Mouse (Mus musculus) cerebellum, adult 9-10 months (tissue): ENCODE measurements around the gene Nlrc5.
"Not testable (repeated sequence)": the region's sequence is repeated elsewhere in the genome, so short reads cannot be mapped to it uniquely, and the experiment has no call there.

Experiments used
- DNase-seq: peaks from one replicate; pipeline ENCODE4 v3.0.0; 2022

The Nlrc5 gene

GRCm38 (mm10) chr8:94433981-94434466 is at the start of gene Nlrc5:
Gene Nlrc5 (plus strand): TSS chr8:94434356.
- DNase-seq, result peak; percentile 4

- DNase-seq, result no peak
These were observed 48.5 kb upstream of the Nlrc5 start for GRCm38 (mm10) chr8:94385506-94386213.

GRCm38 (mm10) chr8:94386214-94387026 is 47.7 kb upstream of the Nlrc5 start, which contains the start of gene Herpud1:
Gene Herpud1 (plus strand): TSS chr8:94386438.
- DNase-seq, result peak; percentile 98

GRCm38 (mm10) chr8:94387027-94387684 is 47.0 kb upstream of the Nlrc5 start:
- peak; percentile 85 for DNase-seq

DNA sequence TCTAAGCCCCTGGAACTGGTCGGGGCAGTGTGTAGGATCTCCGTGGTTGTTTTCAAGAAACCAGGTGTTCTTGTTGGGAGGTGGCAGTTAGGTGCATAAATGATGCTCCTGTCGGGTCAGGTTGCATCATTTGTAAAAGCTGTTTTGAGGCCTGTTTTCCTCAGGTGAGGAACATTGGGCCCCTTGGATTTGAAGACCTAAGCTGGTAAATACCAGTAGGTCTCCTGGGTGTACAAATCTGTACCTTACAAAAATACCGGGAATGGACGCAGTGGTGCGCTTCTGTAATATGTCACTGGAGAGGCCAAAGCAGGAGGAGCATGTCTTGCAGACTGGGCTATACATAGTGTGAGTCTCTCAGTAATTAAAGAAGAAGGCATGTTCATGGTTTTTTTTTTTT is 46.4 kb upstream of the Nlrc5 start:
- no peak for DNase-seq

- no peak for DNase-seq
These were observed 44.6 kb upstream of the Nlrc5 start for GRCm38 (mm10) chr8:94389531-94389930.

- DNase-seq, result no peak
These were observed 43.7 kb upstream of the Nlrc5 start for GRCm38 (mm10) chr8:94390429-94390828.

GRCm38 (mm10) chr8:94390910-94391309 is 43.2 kb upstream of the Nlrc5 start:
- no peak for DNase-seq

- peak; percentile 42 for DNase-seq
These were observed 42.0 kb upstream of the Nlrc5 start for GRCm38 (mm10) chr8:94392147-94392546.

GRCm38 (mm10) chr8:94392648-94393047 is 41.5 kb upstream of the Nlrc5 start:
- DNase-seq, result no peak

GRCm38 (mm10) chr8:94395851-94396540 is 38.2 kb upstream of the Nlrc5 start:
- no peak for DNase-seq

DNA sequence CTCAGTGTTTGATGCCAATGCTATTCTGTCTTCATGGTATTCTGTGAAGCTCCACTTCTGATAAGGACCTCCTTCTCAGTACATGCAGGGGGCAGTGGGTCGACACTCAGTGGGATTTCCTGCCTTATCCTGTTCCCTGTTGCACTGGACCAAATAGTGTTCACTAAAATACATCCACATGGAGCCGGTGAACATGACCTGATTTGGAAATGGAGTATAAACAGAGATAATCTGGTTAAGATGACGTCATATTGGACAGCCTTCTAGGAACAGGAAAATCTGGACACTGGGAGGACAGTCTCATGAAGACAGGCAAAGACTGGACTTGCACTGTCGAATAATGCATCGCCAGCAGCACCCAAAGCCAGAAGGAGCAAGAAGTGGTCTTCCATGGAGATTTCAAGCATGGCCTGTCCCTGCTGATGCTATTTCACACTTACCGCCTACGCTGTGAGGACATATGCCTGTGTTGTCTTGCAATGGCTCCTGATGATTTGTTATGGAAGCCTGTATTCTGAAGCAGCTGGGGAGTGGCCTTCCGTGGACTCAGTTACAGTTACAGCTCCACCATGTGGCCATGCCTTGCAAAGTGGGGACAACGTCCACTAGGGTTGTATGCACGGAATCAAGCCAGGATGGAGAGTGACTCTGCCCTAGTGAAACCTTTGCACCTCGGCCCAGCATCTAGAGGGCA is 37.0 kb upstream of the Nlrc5 start:
- peak; percentile 43 for DNase-seq

GRCm38 (mm10) chr8:94398587-94398986 is 35.6 kb upstream of the Nlrc5 start:
- DNase-seq, result no peak

- no peak for DNase-seq
These were observed 34.7 kb upstream of the Nlrc5 start for GRCm38 (mm10) chr8:94399361-94399953.

DNA sequence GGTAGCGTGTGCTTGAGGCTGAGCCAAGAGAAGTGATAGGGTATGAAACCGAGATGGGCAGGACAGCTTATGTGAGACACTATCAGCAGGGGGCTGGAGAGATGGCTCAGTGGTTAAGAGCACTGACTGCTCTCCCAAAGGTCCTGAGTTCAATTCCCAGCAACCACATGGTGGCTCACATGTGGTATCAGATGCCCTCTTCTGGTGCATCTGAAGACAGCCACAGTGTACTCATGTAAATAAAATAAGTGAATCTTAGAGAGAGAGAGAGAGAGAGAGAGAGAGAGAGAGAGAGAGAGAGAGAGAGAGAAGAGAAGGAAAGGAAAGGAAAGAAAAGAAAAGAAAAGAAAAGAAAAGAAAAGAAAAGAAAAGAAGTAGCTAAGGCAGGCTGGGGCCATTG is 34.2 kb upstream of the Nlrc5 start:
- not testable (repeated sequence) for DNase-seq

GRCm38 (mm10) chr8:94408443-94409080 is 25.6 kb upstream of the Nlrc5 start:
- no peak for DNase-seq

- DNase-seq, result no peak
These were observed 24.6 kb upstream of the Nlrc5 start for GRCm38 (mm10) chr8:94409523-94409922.

DNA sequence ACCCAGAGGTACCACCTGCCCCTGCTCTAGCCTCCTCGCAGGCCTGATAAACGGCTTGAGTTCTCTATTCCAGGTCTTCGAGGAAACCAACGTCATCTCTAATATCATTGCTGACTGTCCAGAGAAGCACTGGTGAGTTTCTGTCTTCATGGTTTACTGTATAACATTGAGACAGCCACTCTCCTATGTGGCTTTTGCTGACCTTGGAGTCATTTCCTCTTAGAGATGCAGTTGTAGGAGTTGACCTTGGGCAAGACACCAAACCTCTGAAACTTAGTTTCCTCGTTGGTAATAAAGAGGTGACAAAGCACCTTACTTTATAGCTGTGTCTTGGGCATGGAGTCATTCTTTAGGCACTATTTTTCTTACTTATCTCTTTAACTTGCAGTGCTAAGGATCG is 21.6 kb upstream of the Nlrc5 start:
- DNase-seq, result no peak

DNA sequence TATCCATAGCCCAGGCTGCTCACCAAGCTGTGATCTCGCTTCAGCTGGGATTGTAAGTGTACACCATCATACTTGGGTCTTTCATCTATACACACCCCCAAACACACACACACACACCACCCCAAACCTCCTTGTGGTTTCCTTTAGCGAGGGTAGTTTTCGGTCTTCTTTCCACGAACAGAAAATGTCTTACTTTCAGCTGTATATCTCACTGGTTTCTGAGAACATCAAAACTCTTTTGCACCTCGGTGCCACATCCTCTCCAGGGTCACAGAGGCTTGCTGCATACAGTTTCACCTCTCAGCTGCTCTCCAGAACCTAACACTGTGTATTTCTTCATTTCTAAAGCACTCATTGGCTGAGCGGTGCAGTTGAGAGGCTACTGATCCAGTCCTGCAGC is 20.6 kb upstream of the Nlrc5 start:
- DNase-seq, result no peak

GRCm38 (mm10) chr8:94415218-94415617 is 18.9 kb upstream of the Nlrc5 start:
- DNase-seq, result no peak

DNA sequence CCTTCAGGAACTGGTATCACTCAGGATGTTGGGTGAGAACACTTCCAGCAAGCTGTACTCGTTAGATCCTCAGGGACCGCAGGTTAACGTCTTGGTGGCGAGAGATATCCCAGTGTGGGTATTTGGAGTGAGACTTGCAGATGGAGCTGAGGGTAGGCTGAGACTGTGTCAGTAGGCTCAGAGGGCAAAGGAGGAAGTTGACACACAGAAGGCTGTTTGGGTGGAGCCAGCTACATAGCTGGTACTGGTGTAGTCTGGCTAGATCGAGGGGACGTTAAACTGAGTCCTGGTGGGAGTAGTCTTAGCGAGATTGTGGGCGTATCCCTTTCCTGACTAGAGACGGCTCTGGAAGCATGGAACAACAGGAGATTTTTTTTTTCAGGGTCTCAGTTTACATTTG is 16.1 kb upstream of the Nlrc5 start:
- DNase-seq, result no peak
